Mouse (Mus musculus) embryonic facial prominence, embryonic 13.5 days (tissue): ENCODE data around the gene Ksr1. TPM values are rescaled to one million over a fixed set of nuclear protein-coding genes. Genes with fewer than 3 reads are reported as not detected.

Source experiments
- ATAC-seq: fragments of 200-750 bp; cut with Nextera tagmentation; 2 replicates; pipeline ENCODE4 v1.8.0; 2017; ENCODE audit warnings: low read depth; ENCODE audit not compliant: insufficient number of reproducible peaks, insufficient read depth, low FRiP score, low TSS enrichment
- H3K27ac ChIP-seq: fragments of 300-500 bp; sonication (generic); 2 replicates; pipeline ENCODE4 v1.5.1; 2015; ENCODE audit warnings: moderate library complexity, mild to moderate bottlenecking, inconsistent platforms
- H3K27me3 ChIP-seq: fragments of 300-500 bp; sonication (generic); 2 replicates; pipeline ENCODE4 v1.6.1; 2015; ENCODE audit warnings: mild to moderate bottlenecking, inconsistent platforms
- H3K36me3 ChIP-seq: fragments of 300-500 bp; sonication (generic); 2 replicates; pipeline ENCODE4 v1.6.1; 2015; ENCODE audit warnings: mild to moderate bottlenecking, inconsistent platforms
- H3K4me1 ChIP-seq: fragments of 300-500 bp; sonication (generic); 2 replicates; pipeline ENCODE4 v1.6.1; 2015; ENCODE audit warnings: inconsistent platforms
- H3K4me2 ChIP-seq: fragments of 300-500 bp; sonication (generic); 2 replicates; pipeline ENCODE4 v1.6.1; 2015; ENCODE audit warnings: moderate library complexity, mild to moderate bottlenecking, inconsistent platforms
- H3K4me3 ChIP-seq: fragments of 300-500 bp; sonication (generic); 2 replicates; pipeline ENCODE4 v1.5.1; 2015; ENCODE audit warnings: mild to moderate bottlenecking, inconsistent platforms
- H3K9ac ChIP-seq: fragments of 300-500 bp; sonication (generic); 2 replicates; pipeline ENCODE4 v1.6.1; 2015; ENCODE audit warnings: mild to moderate bottlenecking, inconsistent platforms
- H3K9me3 ChIP-seq: fragments of 300-500 bp; sonication (generic); 2 replicates; pipeline ENCODE4 v1.6.1; 2016; ENCODE audit warnings: inconsistent platforms
- WGBS: fragments of 180-500 bp; shearing (Covaris S2); methylation state at CpG from one replicate; pipeline ENCODE4 v1.1.7; 2015; ENCODE audit warnings: mixed read lengths; 5-methylcytosine and 5-hydroxymethylcytosine counted together
- polyA plus RNA-seq: library from polyadenylated mRNA; unstranded; fragments of >200 nt; fragmentation: Nextera tagmentation; extraction: Ambion mirVana; gene quantifications from 2 replicates; pipeline ENCODE4 v1.2.1, GENCODE M21; 2015

Ksr1 gene
- polyA plus RNA-seq, 1 experiment from 2014 or later = 3.3 TPM

DNA sequence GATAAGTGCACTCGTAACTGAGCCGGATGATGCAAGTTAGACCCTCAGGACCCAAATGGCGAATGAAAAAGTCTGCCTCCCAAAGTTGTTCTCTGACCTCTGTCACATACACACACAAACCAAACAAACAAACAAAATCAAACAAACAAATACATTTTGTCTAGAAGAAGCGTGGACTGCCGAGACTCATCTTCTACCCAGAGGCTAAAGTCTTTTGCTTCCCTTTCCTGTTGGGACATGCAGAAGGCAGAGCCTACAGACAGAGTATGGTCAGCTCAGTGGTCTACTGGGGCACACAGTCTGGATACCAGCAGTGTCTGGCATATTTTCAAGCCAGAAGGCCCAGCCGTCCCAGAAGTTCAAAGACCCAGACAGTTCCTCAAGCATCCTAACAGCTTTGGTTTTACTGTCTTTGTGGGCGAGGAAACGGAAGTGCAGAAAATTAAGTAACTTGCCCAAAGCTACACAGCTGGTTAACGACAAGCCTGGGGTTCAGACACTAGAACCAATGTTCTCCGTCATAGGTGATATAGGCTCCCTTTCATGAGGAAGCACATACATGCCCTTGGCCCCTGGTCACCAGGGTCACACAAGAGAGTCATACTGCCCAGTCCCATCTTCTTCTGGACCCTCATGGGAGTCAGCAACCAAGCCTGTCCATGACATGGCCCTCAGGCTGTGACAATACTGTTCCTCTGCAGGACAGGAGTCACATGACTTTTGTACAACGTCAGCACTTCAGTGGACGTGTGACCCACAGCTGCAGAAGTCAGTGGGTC, 163.5 kb downstream of the Ksr1 start:
- H3K4me3 ChIP-seq = no peak overlapping the region
- H3K27me3 ChIP-seq = no peaks in the 10 kb centered on the region
- no peak overlapping the region for H3K9ac ChIP-seq
- H3K36me3 ChIP-seq = no peaks in the 10 kb centered on the region
- no peaks in the 10 kb centered on the region for H3K9me3 ChIP-seq
- no peak for ATAC-seq
- WGBS = 73% methylated on average over 12 of the region's 12 CpGs
- H3K27ac ChIP-seq = no peak overlapping the region
- H3K4me2 ChIP-seq = no peak overlapping the region
- H3K4me1 ChIP-seq = peaks cover 10% of the 10 kb centered on the region; the same call in 1 of the 2 replicates

DNA sequence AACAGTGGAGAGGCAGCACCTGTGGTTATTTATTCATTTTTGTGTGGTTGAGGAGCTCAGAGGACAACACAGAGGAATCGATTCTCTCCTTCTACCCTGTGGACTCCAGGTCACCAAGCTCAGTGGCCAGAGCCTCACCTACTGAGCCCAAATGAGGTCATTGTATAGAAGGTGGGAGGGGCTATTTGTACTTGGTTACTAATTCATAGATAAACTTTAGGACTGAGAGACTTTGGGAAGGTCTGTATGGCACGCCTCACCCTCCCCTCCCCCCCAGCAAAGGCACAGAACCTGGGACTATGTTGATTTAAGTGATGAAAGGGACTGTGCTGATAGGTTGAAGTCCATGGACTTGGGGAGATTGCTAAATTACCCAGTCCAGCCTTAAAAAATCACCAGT, 164.2 kb downstream of the Ksr1 start:
- no peak overlapping the region for H3K4me3 ChIP-seq
- no peak overlapping the region for H3K27ac ChIP-seq
- H3K27me3 ChIP-seq = no peaks in the 10 kb centered on the region
- H3K4me2 ChIP-seq = no peak overlapping the region
- 89% methylated on average over 2 of the region's 2 CpGs for WGBS
- H3K9ac ChIP-seq = no peak overlapping the region
- H3K36me3 ChIP-seq = no peaks in the 10 kb centered on the region
- no peaks in the 10 kb centered on the region for H3K9me3 ChIP-seq
- ATAC-seq = no peak
- peaks cover 10% of the 10 kb centered on the region; the same call in 1 of the 2 replicates for H3K4me1 ChIP-seq

DNA sequence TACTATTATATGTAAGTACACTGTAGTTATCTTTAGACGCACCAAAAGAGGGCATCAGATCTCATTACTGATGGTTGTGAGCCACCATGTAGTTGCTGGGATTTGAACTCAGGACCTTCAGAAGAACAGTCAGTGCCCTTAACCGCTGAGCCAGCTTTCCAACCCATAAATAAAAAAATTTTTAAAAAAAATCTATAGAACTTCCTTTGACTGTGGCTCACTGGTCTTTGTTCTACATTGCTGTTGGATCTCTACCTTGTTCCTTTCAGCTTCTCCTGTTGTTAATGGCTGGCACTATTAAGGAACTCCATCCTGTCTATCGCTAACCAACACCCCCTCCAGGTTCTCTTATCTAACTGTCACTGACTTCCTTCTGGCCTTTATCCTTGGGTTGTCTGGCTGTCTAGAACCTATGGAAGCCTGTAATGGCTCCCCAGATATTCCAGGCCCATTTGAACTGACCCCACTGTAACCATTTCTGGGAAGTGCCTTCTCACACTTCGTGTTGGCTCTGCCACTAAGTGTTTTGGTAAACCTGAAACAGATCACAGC, 166.0 kb downstream of the Ksr1 start:
- no peaks in the 10 kb centered on the region for H3K36me3 ChIP-seq
- no peak overlapping the region for H3K9ac ChIP-seq
- H3K27ac ChIP-seq = no peak overlapping the region
- WGBS = 80% methylated on average over 4 of the region's 4 CpGs
- no peak overlapping the region for H3K4me3 ChIP-seq
- H3K4me2 ChIP-seq = no peak overlapping the region
- no peaks in the 10 kb centered on the region for H3K27me3 ChIP-seq
- H3K9me3 ChIP-seq = no peaks in the 10 kb centered on the region
- no peak for ATAC-seq
- H3K4me1 ChIP-seq = peaks cover 10% of the 10 kb centered on the region; the same call in 1 of the 2 replicates

DNA sequence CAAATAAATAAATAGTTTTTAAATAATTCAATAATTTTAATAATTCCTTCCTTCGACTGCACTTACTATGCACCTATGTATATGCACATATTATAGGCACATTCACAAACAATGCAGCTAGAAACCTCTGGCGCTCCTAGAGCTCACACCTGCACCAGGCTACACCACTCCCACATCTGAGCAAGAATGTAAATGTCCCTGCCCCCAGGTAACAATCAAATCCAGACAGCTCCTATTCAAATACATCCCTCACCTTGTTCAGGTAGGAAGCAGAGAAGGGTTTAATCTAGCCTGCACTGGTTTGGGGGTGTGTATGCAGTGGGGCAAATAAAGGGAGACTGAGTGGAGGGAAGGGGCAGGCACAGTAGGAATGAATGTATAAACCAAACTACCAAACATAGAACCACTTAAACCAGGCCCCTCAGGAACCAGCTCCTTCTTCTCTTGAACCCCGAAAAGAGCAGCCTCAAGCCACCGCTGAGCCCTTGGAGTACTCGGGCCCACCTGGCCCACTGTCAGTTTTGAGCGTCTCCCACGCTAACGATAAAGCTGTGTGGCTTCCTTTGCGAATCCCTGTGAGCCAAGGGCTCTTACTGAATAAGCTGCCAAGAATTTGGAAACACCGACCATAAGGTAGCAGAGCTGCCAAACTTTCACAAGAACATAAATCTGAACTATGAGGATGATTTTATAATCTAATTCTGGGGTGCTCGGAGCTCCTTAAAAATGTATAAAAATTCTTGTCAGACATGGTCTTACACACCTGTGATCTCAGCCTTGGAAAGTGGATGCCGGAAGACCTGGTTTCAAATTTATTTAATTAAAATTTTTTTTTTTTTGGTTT, 167.8 kb downstream of the Ksr1 start:
- peaks cover 5% of the 10 kb centered on the region for H3K4me1 ChIP-seq
- H3K4me3 ChIP-seq = no peak overlapping the region
- H3K36me3 ChIP-seq = no peaks in the 10 kb centered on the region
- H3K27me3 ChIP-seq = no peaks in the 10 kb centered on the region
- no peaks in the 10 kb centered on the region for H3K9me3 ChIP-seq
- WGBS = 77% methylated on average over 12 of the region's 12 CpGs
- no peak overlapping the region for H3K4me2 ChIP-seq
- H3K27ac ChIP-seq = no peak overlapping the region
- no peak for ATAC-seq
- H3K9ac ChIP-seq = no peak overlapping the region

DNA sequence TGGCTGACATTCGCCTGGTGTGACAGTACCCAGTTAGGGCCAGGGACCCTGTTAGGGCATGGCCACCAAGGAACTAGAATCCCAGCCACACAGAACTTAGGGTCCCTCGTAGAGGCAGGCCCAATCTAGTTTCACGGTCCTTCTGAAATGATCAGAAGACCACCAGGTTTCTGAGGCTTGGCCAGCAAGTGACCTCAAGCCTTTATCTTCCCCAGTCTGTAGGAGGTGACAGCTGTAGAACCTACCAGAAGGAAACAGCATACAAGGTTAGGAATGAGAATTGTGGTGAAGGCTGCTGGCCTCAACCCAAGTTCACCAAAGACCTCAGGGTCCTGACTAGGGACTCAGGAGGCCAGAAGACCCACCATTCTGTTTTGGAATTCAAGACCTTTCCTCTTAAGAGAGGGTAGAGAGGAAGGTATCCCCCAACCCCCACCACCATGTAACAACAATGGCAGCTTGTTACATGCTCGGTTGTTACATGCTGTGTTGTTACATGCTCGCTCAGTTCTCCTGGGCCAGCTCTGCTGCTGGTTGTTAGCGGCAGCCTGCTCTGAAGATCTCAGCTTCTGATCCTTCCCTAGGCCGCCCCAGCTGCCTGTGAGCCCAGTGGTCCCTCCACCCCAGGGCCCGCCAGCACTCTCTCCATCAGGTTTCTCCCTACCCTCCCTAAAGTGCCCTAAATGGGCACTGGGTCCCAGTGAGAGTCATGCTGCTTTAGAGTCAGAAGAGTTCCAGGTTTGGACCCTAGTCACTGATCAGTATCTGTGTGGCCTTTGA, 169.3 kb downstream of the Ksr1 start:
- Histone ChIP-seq H3K4me1 (peaks cover 20% of the 10 kb centered on the region), H3K4me2 (no peak overlapping the region), H3K4me3 (no peak overlapping the region), H3K9me3 (no peaks in the 10 kb centered on the region), H3K27me3 (no peaks in the 10 kb centered on the region), H3K9ac (no peak overlapping the region), H3K27ac (no peak overlapping the region), H3K36me3 (no peaks in the 10 kb centered on the region)
- no peak for ATAC-seq
- 78% methylated on average over 8 of the region's 8 CpGs for WGBS

DNA sequence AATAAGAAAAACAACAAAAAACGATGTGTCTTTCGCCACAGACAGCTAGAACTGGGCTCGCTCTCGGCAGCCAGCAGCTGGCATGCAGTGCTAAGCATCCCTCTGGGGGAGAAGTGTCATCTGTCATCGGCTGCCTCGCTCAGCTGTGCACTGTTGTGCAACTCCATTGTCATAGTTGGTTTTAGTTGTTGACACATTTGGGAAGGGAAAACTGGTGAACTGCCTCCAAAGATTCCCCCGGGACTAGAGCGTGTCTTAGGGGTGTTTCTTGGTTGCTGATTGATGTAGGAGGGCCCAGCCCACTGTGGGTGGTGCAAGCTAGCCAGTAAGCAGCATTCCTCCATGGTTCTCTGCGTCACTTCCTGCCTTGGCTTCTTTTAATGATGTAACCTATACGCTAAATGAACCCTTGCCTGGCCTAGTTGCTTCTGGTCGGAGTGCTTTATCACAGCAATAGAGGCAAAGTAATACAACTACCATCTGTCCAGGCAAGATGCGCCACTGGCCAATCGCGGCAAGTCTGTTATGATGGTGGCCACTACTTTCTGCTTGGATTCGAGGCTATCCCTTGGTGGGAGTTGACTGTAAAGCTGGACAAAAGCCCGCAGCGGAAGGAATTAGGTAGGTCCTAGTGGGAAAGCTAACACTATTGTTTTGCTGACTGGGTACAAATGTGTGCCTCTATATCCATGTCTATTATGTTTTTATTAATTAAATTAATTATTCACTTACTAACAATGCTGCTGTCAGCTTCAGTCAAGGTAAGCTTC, 172.6 kb downstream of the Ksr1 start:
- H3K9ac ChIP-seq = no peak overlapping the region
- H3K4me2 ChIP-seq = peak overlapping the region; percentile 30
- no peaks in the 10 kb centered on the region for H3K9me3 ChIP-seq
- no peak for ATAC-seq
- 58% methylated on average over 17 of the region's 17 CpGs for WGBS
- H3K4me1 ChIP-seq = peaks cover 20% of the 10 kb centered on the region
- H3K27ac ChIP-seq = no peak overlapping the region
- H3K4me3 ChIP-seq = no peak overlapping the region
- no peaks in the 10 kb centered on the region for H3K36me3 ChIP-seq
- no peaks in the 10 kb centered on the region for H3K27me3 ChIP-seq

DNA sequence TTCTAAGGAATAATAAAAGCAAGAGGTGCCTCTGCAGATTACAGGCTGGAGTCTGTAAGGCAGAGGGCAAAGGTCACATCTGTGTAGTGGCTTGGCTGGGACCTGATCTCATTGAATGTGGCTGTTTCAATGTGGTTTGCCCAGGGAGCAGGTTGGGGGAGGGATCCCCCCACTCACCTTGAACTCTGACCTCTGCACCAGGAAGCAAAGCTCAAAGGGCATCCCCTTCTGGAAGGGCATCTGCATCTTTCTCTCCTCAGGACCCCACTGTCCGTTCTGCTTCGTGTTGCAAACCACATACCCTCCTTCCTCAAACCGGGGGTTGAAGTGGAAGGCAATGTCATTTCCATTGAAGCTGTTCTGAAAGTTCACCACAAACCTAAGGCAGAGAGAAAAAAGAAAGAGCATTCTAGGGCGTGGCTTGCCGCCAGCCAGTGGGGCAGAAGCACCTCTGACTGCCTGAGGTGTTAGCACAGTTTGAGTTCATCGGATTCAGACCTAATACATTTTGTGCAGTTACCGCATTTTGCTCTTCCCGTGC, 173.3 kb downstream of the Ksr1 start:
- no peak for ATAC-seq
- H3K27me3 ChIP-seq = no peaks in the 10 kb centered on the region
- H3K4me3 ChIP-seq = no peak overlapping the region
- peak overlapping the region; percentile 30 for H3K4me2 ChIP-seq
- peaks cover 20% of the 10 kb centered on the region for H3K4me1 ChIP-seq
- 0 out of 2 replicates have a peak overlapping the region, but pooled peaks have one; percentile 22 for H3K27ac ChIP-seq
- no peak overlapping the region for H3K9ac ChIP-seq
- H3K9me3 ChIP-seq = no peaks in the 10 kb centered on the region
- WGBS = 33% methylated on average over 8 of the region's 8 CpGs
- H3K36me3 ChIP-seq = no peaks in the 10 kb centered on the region

DNA sequence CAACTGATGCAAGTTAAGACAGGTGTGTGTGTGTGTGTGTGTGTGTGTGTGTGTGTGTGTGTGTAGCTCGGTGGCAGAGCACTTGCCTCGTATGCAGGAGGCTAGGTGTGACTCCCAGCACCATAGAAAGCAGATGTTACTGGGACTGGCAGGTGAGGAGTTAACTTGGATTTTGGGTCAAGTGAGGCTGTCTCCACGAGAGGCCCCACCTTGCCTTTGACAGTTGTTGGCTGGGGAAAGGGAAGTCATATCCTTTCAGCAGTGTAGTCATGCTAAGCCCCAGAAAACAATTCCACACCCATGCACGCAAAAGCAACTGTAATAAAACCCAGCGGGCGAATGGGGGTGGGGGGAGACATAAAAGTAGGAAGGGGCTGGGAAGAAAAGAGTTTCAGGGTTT, 173.9 kb downstream of the Ksr1 start:
- no peaks in the 10 kb centered on the region for H3K27me3 ChIP-seq
- no peaks in the 10 kb centered on the region for H3K9me3 ChIP-seq
- 13% methylated on average over 6 of the region's 6 CpGs for WGBS
- H3K4me2 ChIP-seq = no peak overlapping the region
- no peak for ATAC-seq
- H3K4me1 ChIP-seq = peaks cover 20% of the 10 kb centered on the region
- 0 out of 2 replicates have a peak overlapping the region, but pooled peaks have one; percentile 22 for H3K27ac ChIP-seq
- no peaks in the 10 kb centered on the region for H3K36me3 ChIP-seq
- H3K4me3 ChIP-seq = no peak overlapping the region
- no peak overlapping the region for H3K9ac ChIP-seq

DNA sequence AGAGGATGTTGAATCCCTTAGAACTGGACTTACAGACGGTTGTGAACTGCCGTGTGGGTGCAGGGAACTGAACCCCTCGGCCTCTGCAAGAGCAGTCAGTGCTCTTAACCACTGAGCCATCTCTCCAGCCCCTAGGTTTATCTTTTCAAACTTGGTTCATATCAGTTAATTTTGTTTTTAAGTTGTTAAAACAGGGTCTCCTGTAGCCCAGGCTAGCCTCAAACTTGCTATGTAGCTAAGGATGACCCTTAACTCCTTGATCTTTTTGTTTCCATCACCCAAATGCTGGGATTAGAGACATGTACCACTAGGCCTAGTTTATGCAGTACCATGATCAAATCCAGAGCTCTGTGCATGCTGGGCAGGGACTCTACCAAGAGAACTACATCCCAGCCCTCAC, 174.5 kb downstream of the Ksr1 start:
- peaks cover 20% of the 10 kb centered on the region for H3K4me1 ChIP-seq
- ATAC-seq = no peak
- H3K9ac ChIP-seq = no peak overlapping the region
- no peaks in the 10 kb centered on the region for H3K9me3 ChIP-seq
- H3K4me3 ChIP-seq = no peak overlapping the region
- 88% methylated on average over 3 of the region's 3 CpGs for WGBS
- H3K27ac ChIP-seq = no peak overlapping the region
- no peak overlapping the region for H3K4me2 ChIP-seq
- no peaks in the 10 kb centered on the region for H3K27me3 ChIP-seq
- no peaks in the 10 kb centered on the region for H3K36me3 ChIP-seq

DNA sequence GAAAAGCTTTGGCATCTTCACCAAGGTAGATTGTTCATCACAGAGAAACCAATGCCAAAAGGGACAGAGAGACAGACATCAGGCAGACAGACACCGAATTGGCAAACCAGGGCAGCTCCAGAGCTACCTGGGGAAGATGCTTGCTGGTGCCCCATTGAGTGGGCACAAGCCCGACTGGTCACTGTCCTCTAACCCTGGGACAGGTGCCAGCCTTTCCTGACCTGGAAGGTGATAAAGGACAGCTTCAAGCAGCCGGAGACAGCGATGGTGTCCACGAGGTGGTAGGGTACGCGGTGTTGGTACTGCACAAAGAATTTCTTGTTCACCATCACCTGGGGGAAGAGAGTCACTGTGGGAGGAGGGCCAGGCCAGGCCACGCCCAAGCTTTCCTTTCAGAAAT, 175.1 kb downstream of the Ksr1 start:
- H3K4me3 ChIP-seq = no peak overlapping the region
- H3K27me3 ChIP-seq = no peaks in the 10 kb centered on the region
- H3K9ac ChIP-seq = no peak overlapping the region
- H3K4me1 ChIP-seq = peaks cover 20% of the 10 kb centered on the region
- H3K27ac ChIP-seq = no peak overlapping the region
- H3K4me2 ChIP-seq = no peak overlapping the region
- no peaks in the 10 kb centered on the region for H3K36me3 ChIP-seq
- H3K9me3 ChIP-seq = no peaks in the 10 kb centered on the region
- ATAC-seq = no peak
- 82% methylated on average over 8 of the region's 8 CpGs for WGBS
